Mouse (Mus musculus) layer of hippocampus, adult 2 months (tissue): ENCODE measurements around the gene Dyrk1a. TPM values are rescaled to one million over a fixed set of nuclear protein-coding genes. Genes with fewer than 3 reads are reported as not detected.

Source experiments
- DNase-seq, 2 experiments: peaks; one replicate each; pipeline ENCODE4 v3.0.0; 2022; ENCODE audit warnings: low spot score in 2 of 2
- H3K27ac ChIP-seq: fragments of 200-600 bp; 2 replicates; pipeline ENCODE4 v1.8.1; 2022
- H3K4me3 ChIP-seq: fragments of 200-600 bp; 2 replicates; pipeline ENCODE4 v1.8.1; 2022; ENCODE audit warnings: mild to moderate bottlenecking
- CTCF ChIP-seq: fragments of 200-600 bp; conservative IDR thresholded peaks from 2 replicates; pipeline ENCODE4 v1.8.1; 2022; ENCODE audit warnings: antibody characterized with exemption, mild to moderate bottlenecking, moderate library complexity
- total RNA-seq, 2 experiments: library from RNA; stranded (reverse); gene quantifications; 2 replicates each; pipeline ENCODE4 v1.2.3; 2021

The Dyrk1a gene
- total RNA-seq, 2 experiments from 2014 or later: 95.0 to 98.9 TPM

DNA sequence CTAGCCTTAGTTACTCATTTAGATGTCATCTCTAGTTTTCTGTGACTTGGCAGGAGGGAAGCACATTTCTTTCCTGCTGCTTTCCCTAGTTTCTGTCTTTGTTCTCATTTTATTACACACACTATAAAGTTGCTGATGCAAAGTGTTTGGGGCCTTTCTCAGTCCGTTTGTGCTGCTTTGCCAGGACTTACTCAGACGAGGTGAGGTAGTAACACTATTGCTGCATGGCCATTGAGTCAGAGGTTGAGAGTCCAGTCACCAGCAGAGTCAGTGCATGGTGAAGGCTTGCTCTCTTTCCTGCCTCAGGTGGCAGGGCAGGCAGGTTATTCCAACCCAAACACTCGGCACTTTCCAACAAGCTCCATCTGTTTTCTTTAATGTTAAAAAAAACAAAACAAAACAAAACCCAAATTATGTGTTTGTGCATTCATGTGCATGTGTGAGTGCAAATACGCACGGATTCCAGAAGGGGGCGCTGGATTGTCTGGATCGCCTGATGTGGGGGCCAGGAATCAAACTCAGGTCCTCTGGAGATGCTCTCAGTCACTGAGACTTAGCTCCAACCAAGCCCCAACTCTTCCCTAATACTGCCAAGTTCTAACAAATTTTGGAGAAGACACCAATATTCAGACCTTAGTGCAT, 16.7 kb downstream of the Dyrk1a start:
- Histone ChIP-seq H3K27ac (no peak overlapping the region), H3K4me3 (no peak overlapping the region)
- no peak for DNase-seq
- peak; percentile 59 for TF ChIP-seq CTCF

DNA sequence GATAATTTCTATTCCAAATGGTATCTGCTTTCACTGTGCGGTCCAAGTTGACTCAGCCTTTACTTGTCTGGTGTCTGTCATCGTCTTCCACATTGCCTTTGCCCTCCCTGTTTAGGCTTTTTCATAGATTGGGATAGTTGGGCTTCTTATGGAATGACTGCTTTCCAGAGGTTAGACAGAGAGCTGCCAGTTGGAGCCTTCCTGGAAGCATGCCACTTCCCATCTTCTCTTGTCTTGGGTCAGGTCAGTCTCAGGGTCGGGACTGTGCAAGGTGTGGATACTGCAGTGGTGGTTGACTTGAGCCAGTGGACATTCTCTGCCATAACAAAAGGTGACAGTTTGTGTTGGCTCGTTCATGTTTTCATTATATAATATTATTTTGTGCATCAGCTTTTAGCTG, 17.7 kb downstream of the Dyrk1a start:
- no peak for TF ChIP-seq CTCF
- no peak for DNase-seq
- Histone ChIP-seq H3K27ac (no peak overlapping the region), H3K4me3 (no peak overlapping the region)

DNA sequence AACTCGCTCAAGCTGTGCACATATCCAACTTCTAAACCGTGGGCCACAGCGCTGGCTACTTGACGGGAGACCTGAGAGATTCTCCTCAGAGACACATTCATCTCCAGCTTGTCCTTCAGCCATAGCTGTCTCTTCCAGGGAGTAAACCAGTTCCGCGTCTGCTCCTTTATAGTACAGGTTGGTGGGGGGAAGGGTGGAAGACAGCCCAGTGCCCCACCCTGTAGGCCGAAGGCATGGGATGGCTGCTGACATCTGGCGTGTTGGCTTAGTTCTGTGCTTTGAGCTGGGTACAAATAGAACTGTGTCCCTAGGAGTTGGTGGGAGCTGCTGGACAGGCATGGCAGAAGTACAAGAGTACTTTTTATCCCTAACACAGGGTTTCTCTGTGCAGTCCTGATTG, 18.4 kb downstream of the Dyrk1a start:
- peak overlapping the region; percentile 29; the same call in 1 of the 2 replicates for H3K27ac ChIP-seq
- DNase-seq: no peak
- TF ChIP-seq CTCF: no peak
- no peak overlapping the region for H3K4me3 ChIP-seq

DNA sequence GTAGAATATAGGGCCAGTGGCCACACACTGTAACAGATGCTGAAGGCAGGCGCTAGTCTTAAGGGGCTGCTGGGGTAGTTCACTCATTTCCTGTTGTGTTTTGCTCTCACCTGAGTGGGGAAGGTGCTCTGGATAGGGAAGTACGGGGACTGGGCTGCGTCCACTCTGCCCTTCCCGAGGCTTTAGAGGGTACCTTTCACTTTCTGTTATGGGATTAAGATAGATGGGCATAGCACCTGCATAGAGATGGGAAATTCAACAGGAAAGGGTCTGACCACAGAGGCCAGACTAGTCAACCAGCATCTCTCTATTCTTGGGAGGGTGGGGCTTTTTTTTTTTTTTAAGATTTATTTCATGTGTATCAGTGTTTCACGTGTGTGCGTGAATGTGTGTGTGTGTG, 19.2 kb downstream of the Dyrk1a start:
- no peak for DNase-seq
- H3K27ac ChIP-seq: peak overlapping the region; percentile 29; the same call in 1 of the 2 replicates
- no peak overlapping the region for H3K4me3 ChIP-seq
- no peak for TF ChIP-seq CTCF

DNA sequence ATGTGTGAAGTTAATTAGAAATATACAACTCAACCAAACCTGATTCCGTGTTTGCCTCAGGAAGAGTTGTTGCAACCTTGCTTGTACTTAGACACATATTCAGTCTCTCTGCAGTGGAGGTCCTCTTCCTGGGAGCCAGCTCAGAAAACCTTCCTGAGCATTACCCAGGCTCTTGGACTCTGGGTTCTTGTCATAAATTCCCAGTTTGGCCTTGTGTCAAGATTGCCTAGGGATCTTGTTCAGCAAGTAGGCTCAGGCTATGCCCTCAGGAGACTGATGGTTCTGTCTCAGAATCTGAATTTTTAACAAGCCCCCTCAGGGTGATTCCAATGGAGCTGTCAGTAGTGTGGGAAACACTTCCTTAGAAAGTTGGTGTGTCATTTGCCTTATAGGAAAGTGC, 19.8 kb downstream of the Dyrk1a start:
- H3K4me3 ChIP-seq: no peak overlapping the region
- H3K27ac ChIP-seq: no peak overlapping the region
- no peak for TF ChIP-seq CTCF
- no peak for DNase-seq

DNA sequence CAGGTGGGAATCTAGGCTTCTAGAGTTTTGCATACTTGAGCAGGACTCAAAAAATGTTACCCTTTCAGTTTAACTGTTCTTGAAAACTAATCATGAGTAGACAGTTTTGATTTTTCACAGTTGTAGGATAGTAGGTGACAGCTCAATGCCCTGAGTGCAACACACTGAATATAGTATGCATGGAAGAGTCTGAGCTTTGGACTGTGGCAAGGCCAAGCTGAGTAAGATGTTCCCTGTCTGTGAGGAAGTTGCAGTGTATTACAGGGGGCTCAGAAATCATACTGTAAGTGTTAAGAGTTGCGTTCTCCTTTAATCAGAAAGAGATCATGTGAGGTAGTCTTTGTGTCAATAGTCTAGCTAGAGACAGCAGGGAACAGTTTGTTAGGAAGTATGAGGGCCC, 20.4 kb downstream of the Dyrk1a start:
- DNase-seq: no peak
- no peak for TF ChIP-seq CTCF
- peak overlapping the region; percentile 8; the same call in 1 of the 2 replicates for H3K27ac ChIP-seq
- H3K4me3 ChIP-seq: no peak overlapping the region

DNA sequence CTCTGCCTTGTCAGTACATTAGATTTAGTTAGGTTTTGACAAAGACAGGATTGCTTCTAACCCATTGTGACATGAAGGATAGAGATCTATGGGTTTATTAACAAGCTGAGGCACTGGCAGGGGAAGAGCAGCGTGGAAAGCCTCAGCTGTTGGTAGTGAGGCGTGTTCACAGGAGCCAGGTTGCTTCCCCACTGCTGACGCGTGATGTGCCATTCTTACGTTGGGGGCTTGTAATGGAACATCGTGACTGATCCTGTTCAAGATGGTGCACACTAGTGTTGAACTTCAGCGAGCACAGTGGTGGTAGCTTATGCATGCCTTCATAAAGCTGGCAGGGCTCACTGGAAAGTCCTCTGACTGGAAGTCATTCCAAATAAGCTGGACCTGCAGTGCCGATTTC, 21.2 kb downstream of the Dyrk1a start:
- TF ChIP-seq CTCF: no peak
- H3K27ac ChIP-seq: peak overlapping the region; percentile 8; the same call in 1 of the 2 replicates
- no peak overlapping the region for H3K4me3 ChIP-seq
- no peak for DNase-seq

DNA sequence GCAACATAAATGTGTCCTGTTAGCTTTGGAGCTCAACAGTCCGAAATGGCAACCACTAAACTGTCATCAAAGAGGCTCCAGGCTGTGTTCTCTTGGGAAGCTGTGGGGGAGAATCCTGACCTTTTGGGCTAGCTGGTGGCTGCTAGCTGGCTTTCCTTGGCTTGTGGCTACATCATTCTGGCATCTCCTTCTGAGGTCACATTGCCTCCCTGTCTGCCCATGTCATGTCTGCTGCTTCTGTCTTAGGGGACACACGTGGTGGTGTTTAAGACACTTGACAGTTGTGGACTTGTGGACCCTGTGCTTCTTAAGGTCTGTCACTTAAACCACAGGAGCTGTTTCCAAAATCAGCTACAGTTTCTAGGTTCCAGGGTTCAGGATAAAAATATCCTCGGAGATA, 21.7 kb downstream of the Dyrk1a start:
- TF ChIP-seq CTCF: no peak
- no peak for DNase-seq
- Histone ChIP-seq H3K27ac (peak overlapping the region; percentile 8; the same call in 1 of the 2 replicates), H3K4me3 (no peak overlapping the region)

DNA sequence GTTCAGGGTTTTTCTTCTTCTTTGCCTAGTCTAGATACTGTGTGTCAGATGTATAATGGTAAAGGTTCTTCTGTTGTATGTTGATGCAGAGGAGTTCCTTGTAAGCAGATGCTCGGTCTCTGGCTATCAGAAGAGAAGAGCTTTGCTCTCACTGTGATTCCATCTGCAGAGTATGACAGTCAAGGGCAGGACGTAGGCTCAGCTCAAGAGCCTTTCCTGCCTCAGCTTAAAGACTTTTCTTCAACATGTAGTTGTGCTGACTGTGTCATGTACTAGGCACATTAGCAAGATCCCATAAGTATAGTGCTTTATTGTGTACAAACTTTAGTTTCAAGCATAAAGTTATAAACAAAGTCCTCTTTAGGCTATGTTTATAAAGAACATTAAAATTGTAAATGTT, 26.8 kb downstream of the Dyrk1a start:
- no peak for DNase-seq
- TF ChIP-seq CTCF: no peak
- H3K4me3 ChIP-seq: no peak overlapping the region
- H3K27ac ChIP-seq: 0 out of 2 replicates have a peak overlapping the region, but pooled peaks have one; percentile 32

DNA sequence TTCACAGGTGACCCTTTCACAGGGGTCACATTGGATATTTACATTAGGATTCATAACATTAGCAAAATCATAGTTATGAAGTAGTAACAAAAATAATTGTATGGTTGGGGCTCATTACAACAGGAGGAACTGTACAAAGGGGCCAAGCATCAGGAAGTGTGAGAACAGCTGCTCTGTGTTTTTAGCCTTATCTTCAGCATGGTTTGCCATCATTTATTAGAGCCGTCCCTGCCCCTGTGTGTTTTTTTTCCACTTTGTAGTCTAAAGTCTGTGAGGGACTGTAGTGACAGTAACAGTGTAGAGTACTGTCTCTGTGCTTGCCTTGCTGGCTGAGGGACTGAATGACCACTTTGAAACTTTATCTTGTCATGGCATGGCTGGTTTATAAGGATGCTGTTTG, 27.8 kb downstream of the Dyrk1a start:
- Histone ChIP-seq H3K4me3 (no peak overlapping the region), H3K27ac (peak overlapping the region; percentile 18; the same call in 1 of the 2 replicates)
- DNase-seq: no peak
- TF ChIP-seq CTCF: no peak

DNA sequence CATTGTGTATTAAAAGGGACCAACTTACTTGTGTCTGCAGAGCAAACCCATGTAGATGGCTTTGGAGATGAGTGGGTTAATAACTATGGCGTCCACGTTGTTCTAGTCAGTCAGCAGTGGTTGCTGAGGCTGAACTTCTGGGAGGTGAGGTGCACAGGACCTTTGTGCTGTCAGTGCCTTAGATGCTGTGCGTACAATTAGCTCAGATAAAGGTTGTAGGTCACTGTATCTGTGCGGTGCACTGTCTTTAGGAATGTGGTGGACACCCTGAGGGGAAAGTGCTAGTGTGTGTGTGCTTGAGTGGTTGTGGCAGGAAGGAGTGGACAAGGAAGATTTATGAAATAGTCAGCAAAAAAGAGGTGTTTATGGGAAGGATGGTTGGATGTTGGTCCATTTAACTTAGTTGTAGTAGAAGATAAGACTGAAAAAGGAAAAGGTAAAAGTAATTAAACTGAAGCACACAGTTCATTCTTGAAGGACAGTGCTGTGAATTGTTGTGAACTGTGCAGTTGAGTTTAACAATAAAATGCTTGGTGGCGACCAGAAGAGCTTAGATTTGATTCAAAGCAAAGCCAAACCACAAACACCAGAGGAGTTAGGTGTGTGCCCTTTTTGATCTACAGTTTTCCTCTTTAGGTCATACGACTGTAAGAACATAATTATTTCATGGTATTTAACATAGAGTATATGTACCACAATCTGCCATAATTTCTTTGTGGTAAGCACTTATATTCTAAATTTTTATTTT, 30.3 kb downstream of the Dyrk1a start:
- TF ChIP-seq CTCF: no peak
- no peak overlapping the region for H3K4me3 ChIP-seq
- no peak for DNase-seq
- peak overlapping the region; percentile 71; the same call in 1 of the 2 replicates for H3K27ac ChIP-seq

DNA sequence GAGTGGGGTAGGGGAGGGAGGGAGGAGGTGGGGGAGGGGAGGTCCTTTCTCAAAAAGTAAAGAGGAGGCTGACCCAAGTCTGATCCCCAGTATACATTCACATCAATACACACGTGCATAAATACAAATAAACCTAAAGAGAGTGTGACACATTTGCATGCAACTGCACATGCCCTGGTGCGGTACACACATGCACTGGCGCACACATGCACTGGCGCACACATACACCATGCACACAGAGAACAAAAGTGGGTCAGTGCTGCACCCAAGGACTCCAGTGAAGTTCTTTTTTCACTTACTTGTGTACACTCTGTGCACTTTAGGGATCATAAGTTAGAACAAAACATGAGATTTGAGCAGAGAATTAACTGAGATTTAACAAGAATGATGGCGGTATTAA, 31.3 kb downstream of the Dyrk1a start:
- TF ChIP-seq CTCF: no peak
- DNase-seq: no peak
- Histone ChIP-seq H3K4me3 (no peak overlapping the region; the same call in 1 of the 2 replicates), H3K27ac (peak overlapping the region; percentile 71)

DNA sequence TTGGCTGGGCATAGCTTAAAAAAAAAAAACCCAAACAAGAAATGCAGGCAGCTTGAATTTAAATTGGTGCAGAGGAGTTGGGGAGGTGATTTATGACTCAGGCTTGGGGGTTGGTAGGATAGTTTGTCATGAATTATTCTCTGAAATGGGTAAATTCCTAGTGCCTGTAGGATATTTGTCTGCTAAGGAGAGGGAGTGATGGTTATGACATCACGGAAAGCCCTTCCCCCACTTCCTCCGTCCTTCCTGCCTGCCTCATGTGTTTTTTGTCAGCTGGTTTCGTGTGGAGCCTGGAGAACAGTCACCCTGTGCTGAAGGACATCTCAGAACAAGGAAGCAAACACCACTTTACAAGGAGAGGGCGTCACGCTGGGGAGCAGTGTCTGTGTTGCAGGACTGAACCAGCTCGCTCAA, 31.7 kb downstream of the Dyrk1a start:
- DNase-seq: peak; percentile 46 to 65
- no peak for TF ChIP-seq CTCF
- H3K27ac ChIP-seq: peak overlapping the region; percentile 71
- H3K4me3 ChIP-seq: no peak overlapping the region

DNA sequence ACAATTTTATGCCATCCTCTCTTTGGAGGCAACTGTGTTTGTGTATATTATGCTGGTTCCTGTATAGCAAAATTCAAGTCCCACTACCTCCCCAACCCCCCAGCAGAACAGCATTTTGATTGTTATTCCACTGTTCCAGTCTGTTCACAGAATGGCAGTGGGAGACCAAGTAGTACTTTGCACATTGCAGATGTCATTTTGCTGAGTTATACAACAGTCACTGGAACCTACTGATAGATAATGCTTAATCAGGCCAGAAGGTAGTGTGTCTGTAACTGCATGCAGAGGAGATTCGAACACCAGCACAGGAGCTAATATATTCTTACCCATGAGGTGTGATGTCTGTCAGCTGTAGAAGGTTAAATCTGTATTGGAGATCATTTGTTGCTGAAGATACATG, 32.4 kb downstream of the Dyrk1a start:
- DNase-seq: peak; percentile 25 to 61
- Histone ChIP-seq H3K27ac (peak overlapping the region; percentile 71), H3K4me3 (no peak overlapping the region)
- TF ChIP-seq CTCF: no peak
